Mouse (Mus musculus): ENCODE measurements around the gene Scgb1a1.
"Not testable (repeated sequence)": the region's sequence is repeated elsewhere in the genome, so short reads cannot be mapped to it uniquely, and the experiment has no call there.

Scgb1a1 gene

DNA sequence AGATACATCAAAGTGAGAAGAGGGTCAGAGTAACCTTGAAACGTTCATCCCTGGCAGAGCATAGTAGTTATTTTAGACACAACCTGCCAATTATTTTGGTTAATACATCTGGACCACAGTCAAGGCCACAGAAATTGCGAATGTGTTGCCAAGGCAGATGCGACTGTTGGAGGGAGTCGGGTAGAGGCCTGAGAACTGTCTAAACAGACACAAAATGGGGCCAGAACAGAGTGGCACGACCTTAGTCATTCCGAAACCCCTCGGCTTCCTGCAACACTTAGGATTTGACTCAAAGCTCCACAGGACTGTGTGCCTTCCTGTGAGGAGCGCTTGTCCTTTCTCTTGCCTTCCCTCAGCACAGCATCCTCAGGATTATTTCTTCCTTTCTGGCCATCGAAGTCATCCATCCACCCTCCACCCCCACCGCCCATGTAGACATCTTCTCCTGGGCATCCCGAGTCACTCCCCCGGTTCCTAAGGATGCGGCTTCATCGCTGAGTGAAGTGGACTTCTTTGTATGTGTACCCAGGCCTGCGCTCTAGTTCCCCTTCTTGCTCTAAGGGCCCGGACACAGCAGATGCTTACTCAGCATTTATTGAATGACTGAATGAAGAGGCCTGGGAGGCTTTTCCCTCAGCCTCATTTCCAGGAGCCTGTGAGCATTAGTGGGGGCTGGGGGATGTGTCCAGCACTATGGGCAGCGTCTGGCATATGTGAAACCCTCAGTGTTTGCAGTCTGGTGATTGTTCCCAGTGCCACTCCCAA, 12.7 kb upstream of the Scgb1a1 start:
- DNase-seq, result no peak

- DNase-seq, result no peak
These were observed 12.0 kb upstream of the Scgb1a1 start for GRCm38 (mm10) chr19:9099751-9100150.

DNA sequence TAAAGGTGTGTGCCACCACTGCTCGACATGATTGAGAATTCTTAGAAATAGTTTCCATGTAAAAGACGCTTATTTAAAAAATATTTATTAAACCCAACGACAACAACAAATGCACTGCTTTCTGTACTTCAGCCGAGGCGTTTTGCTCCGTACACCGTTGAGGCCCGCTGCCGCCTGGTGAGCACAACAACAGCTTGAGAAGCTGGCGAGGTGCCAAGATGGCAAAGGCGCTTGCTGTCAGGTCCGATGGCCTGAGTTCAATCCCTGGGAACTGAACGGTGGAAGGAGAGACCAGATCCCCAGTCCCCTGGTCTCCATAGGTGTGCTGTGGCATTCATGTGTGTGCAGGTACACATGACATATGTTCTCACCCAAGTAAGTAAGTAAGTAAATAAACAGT, 9.7 kb upstream of the Scgb1a1 start:
- DNase-seq, result peak; percentile 58 to 71

DNA sequence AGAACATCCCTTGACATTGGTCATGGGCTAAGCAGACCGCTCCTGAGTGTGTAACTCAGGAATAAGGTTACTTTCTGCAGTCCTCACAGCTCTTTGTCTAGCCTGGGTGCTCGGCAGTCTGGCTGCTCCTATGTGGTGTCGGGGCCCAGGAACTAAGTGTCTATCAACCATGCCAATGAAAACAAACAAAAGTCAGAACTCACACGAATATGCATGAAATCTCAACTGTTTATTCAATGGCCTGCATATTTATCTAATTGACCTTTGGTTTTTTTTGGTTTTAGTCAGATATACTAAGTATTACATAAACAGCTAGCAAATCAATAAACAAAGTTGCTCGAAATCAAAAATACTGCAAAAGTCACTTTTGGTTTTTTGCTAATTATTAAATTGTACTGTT, 7.4 kb upstream of the Scgb1a1 start:
- DNase-seq, result no peak

DNA sequence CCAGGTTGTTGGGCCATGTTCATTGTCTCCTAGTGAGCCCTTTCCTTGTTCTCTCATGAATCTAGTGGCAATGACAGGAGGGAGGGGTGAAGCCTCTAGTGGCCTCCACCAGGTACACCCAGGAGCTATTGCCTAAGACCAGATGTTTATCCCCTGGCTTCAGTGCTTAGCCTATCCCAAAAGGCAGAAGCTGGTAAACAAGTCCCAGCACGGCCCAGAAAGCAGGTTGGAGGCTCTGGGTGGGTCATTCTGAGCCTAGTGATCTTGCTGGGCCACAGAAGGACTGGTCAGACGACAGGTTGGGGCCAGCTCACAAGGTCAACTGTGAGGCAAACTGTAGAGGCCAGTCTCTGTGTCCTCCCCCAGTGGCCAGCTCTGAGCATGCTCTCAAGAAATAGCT, 3.0 kb upstream of the Scgb1a1 start:
- DNase-seq, result no peak

- no peak for DNase-seq
These were observed 2.4 kb upstream of the Scgb1a1 start for GRCm38 (mm10) chr19:9090191-9090590.

- not testable (repeated sequence) for DNase-seq
These were observed 3.9 kb downstream of the Scgb1a1 start for GRCm38 (mm10) chr19:9083892-9084291.

DNA sequence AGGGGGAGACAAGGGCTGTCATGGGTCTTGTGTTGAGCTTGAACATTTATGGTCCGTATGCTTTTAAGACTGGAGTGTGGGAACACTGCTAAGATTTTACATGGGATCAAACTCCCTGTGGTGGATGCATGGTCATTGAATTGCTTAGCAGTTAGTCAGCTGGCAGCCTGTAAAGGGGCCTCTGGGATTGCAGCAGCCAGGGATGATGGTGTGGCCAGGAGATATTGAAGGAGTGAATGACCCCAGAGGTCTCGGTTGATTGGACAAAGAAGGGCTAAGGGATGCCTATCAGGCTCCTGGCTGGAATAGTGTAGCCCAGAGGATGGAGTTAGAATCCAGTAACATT, 4.8 kb downstream of the Scgb1a1 start:
- DNase-seq, result no peak

GRCm38 (mm10) chr19:9082191-9083009, 5.4 kb downstream of the Scgb1a1 start:
- DNase-seq, result peak; percentile 90 to 91

DNA sequence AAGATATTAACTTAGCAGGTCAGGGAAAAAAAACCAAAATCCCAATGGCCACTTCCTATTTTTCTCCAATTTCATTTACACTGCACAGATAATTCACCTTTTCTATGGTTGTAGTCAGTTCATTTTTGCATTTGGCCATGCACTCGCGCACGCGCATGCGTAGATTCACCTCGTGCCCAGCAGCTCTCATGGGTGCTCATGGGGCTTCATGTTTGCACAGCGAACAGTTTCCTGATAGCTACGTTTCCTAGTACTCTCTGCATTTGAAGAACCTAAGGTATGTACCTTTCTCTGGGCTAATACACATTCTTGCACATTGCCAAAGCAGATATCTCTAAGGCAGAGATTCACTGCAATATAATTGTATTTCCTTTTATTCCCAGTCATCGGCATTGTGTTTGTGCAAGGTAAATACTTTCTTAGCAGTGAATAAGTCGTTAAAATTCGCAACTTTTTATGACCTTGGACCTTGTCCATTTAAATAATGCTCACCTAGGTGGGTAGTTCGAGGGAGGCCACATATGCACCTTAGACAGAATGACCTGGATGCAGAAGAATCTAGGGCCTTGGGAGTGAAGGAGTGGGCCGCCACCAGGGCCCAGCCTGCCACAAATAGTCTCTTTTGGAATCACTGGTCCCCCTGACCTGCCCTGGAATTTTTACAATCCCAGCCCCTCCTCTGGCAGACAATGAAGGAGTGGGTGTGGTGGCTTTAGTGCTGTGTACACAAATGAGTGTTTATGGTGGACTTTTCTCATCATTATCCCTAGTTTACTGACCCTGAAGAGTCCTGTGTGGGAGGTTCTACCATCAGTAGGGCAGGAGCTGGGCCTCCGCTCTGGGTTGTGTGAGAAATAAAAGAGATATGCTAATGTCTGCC, 6.2 kb downstream of the Scgb1a1 start:
- DNase-seq, result no peak

DNA sequence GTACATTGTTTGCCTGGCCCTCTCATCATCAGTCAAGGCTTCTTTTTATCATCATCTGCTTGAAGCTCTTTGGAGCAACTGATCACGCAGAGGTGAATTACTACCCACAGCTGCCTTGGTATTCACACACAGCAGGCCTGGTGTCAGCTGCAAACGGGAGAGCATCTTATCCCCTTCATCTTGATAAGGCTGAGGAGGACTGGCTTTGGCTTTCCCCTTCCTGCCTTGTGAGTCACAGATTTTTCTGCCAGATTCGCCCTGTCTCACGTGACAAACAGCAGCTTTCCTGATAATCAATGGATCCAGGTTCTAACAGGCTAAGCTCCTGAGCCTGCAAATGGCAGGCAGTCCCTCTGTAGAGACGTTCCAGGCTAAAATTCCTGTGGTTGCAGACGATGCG, 7.8 kb downstream of the Scgb1a1 start:
- DNase-seq, result no peak

GRCm38 (mm10) chr19:9076982-9077660, 10.6 kb downstream of the Scgb1a1 start:
- DNase-seq, result no peak

- DNase-seq, result no peak
These were observed 11.7 kb downstream of the Scgb1a1 start for GRCm38 (mm10) chr19:9076035-9076434.

DNA sequence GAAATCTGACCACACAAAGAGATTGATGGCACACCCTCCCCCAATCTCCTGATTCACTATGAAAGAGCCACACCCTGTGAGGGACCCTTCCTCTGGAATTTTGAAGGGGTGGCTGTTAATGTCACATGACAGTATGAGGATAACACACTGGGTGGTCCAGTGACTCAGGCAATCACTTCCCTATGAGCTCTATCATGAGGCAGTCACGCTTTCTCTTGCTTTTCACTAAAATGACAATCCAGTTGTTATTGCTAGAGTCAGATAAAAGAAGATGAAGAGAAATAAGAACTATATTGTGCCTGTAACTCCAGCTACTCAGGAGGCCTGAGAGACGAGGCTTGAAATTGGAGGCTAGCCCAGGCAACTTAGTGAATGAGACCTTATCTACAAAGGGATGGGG, 12.2 kb downstream of the Scgb1a1 start:
- DNase-seq, result no peak

DNA sequence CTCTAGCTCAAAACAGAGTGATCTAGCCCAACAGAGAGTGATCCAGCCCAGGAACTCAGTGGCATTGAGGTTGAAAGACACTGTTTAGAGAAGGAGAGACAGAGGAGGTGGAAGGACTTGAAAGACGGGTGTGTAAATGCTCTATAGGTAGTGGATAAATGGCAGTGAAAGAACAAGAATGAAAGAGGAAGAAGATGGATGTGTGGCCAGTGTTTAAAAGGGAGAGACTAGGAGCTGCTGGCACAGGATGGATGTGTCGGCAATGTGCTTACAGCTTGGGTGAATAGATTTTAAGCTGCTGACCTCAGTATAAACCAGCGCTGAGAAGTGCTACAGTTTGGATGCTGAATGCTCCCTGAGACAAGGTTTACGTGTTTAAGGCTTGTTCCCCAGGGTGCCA, 13.3 kb downstream of the Scgb1a1 start:
- DNase-seq, result no peak

DNA sequence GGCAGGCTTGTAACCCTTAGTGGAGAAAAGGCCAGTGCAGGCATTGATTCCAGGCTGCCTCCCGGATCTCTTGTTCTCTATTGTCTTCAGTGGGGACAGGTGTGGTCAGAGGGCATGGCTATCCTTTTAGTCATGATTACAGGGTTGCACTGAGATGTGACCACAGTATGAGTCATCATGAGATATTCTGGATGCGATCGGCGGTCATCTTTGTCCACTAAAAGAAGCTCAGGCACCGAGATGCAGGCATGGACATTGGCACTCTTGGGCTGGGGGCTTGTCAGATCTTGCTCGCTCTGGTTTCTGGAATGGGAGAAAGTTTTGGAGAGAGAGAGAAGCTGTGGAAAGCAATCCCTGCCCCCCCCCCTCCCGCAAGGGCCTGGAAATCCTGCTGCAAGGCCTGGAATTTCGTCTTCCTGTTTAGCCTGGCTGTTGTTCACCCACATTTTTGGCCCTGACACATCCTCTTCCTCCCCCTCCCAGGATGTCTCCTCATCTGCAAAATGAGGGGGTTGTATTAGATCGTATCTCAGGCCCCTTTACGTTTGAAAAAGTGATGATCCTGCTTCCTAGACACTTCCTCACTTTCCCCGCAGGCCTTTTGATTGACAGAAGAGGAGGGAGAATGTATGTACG, 13.9 kb downstream of the Scgb1a1 start:
- DNase-seq, result no peak

DNA sequence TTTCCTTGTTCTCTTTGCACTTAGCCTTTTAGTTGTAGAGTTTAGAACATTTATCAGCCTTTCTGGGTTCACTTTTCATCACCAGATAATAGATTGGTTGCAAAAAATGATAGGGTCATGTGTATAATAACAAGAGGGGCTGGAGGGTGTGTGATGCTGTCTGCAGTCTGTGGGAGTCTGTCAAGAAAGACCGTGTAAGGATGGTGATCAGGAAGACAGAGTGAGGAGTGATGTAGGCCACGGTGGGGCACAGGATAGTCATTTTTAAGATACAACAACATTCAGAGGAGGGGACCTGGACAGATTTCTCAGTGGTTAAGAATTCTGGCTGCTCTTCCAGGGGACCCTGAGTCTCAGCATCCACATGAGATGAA, 15.6 kb downstream of the Scgb1a1 start:
- DNase-seq, result no peak

DNA sequence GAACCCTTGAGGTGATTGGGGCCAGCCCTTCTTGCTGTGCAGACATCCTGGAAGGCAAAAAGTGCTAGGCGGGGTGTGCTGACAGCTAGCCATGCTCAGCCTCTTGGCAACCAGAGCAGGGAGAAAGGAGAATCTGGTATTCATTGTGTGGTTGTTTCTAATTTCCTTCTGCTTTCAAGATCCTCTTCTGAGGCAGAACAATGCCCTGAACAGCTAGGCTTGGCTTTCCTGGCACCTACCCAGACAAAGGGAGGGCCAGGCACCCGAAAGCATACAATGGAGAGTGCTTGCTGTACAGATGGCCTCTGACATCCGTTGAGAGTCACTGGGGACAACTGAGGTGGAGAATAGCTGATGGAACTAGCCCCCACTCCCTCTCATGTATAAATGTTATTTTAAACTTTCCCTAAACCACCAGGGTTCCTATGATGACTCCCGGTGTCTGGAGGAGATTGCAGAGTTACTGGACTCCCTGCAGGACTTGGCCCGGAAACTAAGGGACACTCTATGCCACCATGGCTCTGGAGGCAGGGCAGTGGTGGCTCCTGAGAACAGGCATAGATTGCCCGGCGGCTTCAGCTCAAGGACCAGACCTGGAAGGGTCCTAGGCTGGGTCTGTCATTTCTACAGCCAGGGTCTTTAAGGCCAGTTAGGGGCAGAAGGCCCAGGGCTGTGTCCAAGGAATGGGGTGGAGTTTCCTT, 16.2 kb downstream of the Scgb1a1 start:
- peak; percentile 57 to 59 for DNase-seq

GRCm38 (mm10) chr19:9070316-9070715, 17.4 kb downstream of the Scgb1a1 start:
- DNase-seq, result no peak

DNA sequence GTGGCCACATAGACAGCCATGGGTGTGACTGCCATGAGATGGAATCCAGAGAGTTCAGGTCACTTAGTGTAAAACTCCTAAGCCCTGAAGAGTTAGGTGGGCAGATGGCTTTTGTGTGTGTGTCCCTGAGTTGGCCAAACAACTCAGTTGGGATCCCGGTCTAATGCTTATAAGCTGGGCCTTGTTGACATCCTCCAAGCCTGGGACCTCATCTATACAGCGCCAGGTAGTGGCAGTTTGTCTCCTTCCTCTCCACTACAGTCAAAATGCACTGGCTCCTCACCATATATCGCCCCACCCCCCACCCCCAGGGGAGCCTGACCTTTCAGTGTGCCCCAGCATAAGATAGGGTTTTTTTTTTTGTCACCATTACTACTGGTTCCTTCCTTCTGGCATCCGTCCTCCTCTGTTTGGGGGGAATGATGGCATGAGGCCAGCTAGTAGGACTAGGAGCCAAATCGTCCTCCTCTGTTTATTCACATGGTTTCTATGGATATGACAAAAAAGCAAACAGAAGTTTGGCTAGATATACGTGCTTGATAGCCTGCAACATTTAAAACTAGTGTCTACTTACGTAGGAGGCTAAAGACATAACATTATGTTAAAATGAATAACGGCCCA, 18.0 kb downstream of the Scgb1a1 start:
- peak; percentile 52 to 55 for DNase-seq

DNA sequence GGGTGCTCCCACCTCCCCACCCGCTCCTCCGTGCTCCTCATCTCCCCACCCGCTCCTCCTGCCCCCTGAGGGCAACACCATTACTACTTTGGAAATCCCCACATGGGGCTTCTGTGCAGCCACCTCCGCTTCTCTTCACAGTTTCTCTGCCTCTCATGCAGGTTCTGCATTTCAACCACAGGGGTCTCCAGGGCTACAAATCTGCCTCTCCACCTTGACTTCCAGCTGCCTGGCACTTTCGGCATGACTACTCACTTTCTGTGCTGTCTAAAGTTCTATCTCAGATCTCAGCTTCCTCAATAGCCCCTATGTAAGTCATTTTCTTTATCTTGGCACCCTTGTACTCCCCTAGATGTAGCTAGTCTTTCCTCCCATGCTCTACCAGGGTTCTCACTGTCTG, 20.5 kb downstream of the Scgb1a1 start:
- no peak for DNase-seq
